Comparison of ENCODE assay signal across 18 mouse cellular contexts in genomic region chr5:84263999-84264398, GRCm38 (mm10).
DNase-seq lines count a peak whose midpoint lies in the region; ATAC-seq lines count a peak whose summit lies in the region.
"Had no signal": no experiment of that assay in that cellular context is flagged by ENCODE, and none has a peak within 500 bp of the region (broad histone marks: within the 10 kb centered on the region; RNA-seq: fewer than 3 reads in every experiment).

No protein-coding gene starts in this region.

- H3K9ac ChIP-seq in midbrain, embryonic 13.5 days (replicated peaks), result no peak overlapping the region
- H3K9ac ChIP-seq: limb, embryonic 12.5 days; liver, embryonic 12.5 days; midbrain, embryonic 12.5 days had no signal

- peak overlapping the region; percentile 35; the same call in 1 of the 2 replicates for H3K27ac ChIP-seq in midbrain, embryonic 13.5 days
- no peak overlapping the region for H3K27ac ChIP-seq in midbrain, embryonic 10.5 days (replicated peaks)
- H3K27ac ChIP-seq: kidney, postnatal 0 days; limb, embryonic 12.5 days; liver, embryonic 12.5 days; midbrain, embryonic 12.5 days had no signal

- no peak overlapping the region for H3K4me2 ChIP-seq in midbrain, embryonic 13.5 days (replicated peaks)
- H3K4me2 ChIP-seq: limb, embryonic 12.5 days; liver, embryonic 12.5 days; midbrain, embryonic 12.5 days had no signal

- 55% methylated on average over 6 of the region's 6 CpGs for WGBS in midbrain, embryonic 13.5 days
- 70% methylated on average over 6 of the region's 6 CpGs for WGBS in midbrain, embryonic 10.5 days

- intact Hi-C loops in gastrocnemius, postnatal 14 days (cut with DNase I; ENCODE audit: low total_unique reads), result no loop called here

- peak; percentile 56; the same call in 1 of the 2 replicates for ATAC-seq in midbrain, embryonic 13.5 days
- ATAC-seq: CD4-positive, CD25-positive, alpha-beta regulatory T cell, adult 4 months; intestine, postnatal 0 days; liver, embryonic 12.5 days had no signal

- 0 out of 2 replicates have a peak, but pooled peaks cover 3% of the 10 kb centered on the region for H3K4me1 ChIP-seq in midbrain, embryonic 13.5 days (replicated peaks)
- H3K4me1 ChIP-seq in midbrain, embryonic 10.5 days, result no peaks in the 10 kb centered on the region
- H3K4me1 ChIP-seq: limb, embryonic 12.5 days; liver, embryonic 12.5 days; midbrain, embryonic 12.5 days had no signal

- DNase-seq in embryo, embryonic 11 days, result peak; percentile 10
- DNase-seq in embryo, embryonic 10.5 days (ENCODE audit: low spot score), result no peak
- DNase-seq in midbrain, embryonic 10.5 days (ENCODE audit: low spot score), result no peak
- DNase-seq in R1 (ENCODE audit: low read depth, low spot score), result peak; percentile 1
- peak; percentile 37 for DNase-seq in mesoderm, embryonic 11.5 days (ENCODE audit: low read depth, low spot score)
- DNase-seq in gastrocnemius, postnatal 14 days, result no peak
- no peak for DNase-seq in cerebellum, postnatal 25 days
- DNase-seq: cerebellum, adult 2 months; lung, adult 2 months; right cerebral cortex, postnatal 14 days; thymus, postnatal 36 days had no signal

- no peaks in the 10 kb centered on the region for H3K9me3 ChIP-seq in midbrain, embryonic 13.5 days
- no peaks in the 10 kb centered on the region for H3K9me3 ChIP-seq in midbrain, embryonic 10.5 days (replicated peaks)
- H3K9me3 ChIP-seq: limb, embryonic 12.5 days; liver, embryonic 12.5 days; midbrain, embryonic 12.5 days had no signal

- H3K36me3 ChIP-seq in midbrain, embryonic 13.5 days, result no peaks in the 10 kb centered on the region
- no peaks in the 10 kb centered on the region for H3K36me3 ChIP-seq in midbrain, embryonic 10.5 days
- H3K36me3 ChIP-seq: limb, embryonic 12.5 days; liver, embryonic 12.5 days; midbrain, embryonic 12.5 days had no signal

- no peaks in the 10 kb centered on the region for H3K27me3 ChIP-seq in midbrain, embryonic 13.5 days
- no peaks in the 10 kb centered on the region for H3K27me3 ChIP-seq in midbrain, embryonic 10.5 days (ENCODE audit: low read depth, poor library complexity, severe bottlenecking)
- H3K27me3 ChIP-seq: limb, embryonic 12.5 days; liver, embryonic 12.5 days; midbrain, embryonic 12.5 days had no signal

- no peak overlapping the region for H3K4me3 ChIP-seq in midbrain, embryonic 13.5 days (replicated peaks)
- H3K4me3 ChIP-seq in midbrain, embryonic 10.5 days, result no peak overlapping the region
- H3K4me3 ChIP-seq: limb, embryonic 12.5 days; liver, embryonic 12.5 days; midbrain, embryonic 12.5 days had no signal

Comparison
In these comparisons a context has a peak if more than half of its experiments do, and no peak if none do; other contexts are left out.
1. DNase-seq: peak in embryo, embryonic 11 days (single experiment), R1 (single experiment) and mesoderm, embryonic 11.5 days (single experiment); none in embryo, embryonic 10.5 days (single experiment), midbrain, embryonic 10.5 days (single experiment), gastrocnemius, postnatal 14 days (single experiment) and cerebellum, postnatal 25 days (0 of 2).